Mouse (Mus musculus): ENCODE data around the gene Snrpa. TPM values are rescaled to one million over a fixed set of nuclear protein-coding genes. Genes with fewer than 3 reads are reported as not detected.

Snrpa gene
- polyA plus RNA-seq, 1 experiment from 2014 or later: 160 TPM

- under 1% methylated on average over 10 of the region's 10 CpGs for WGBS
- Histone ChIP-seq H3K4me1 (replicated peaks; ENCODE audit: insufficient read depth, low read length) (peaks cover 26% of the 10 kb centered on the region), H3K27ac (peak overlapping the region; percentile 88; the same call in 1 of the 2 replicates), H3K9ac (ENCODE audit: low read depth, low read length) (peak overlapping the region; percentile 81), H3K9me3 (replicated peaks; ENCODE audit: low read length) (no peaks in the 10 kb centered on the region), H3K4me3 (replicated peaks; ENCODE audit: low read depth, low read length) (peak overlapping the region; percentile 64), H3K27me3 (ENCODE audit: insufficient read depth, low read length) (no peaks in the 10 kb centered on the region), H3K36me3 (ENCODE audit: insufficient read depth, low read length) (no peaks in the 10 kb centered on the region), H3K4me2 (ENCODE audit: low read length) (peak overlapping the region; percentile 69)
- DNase-seq (ENCODE audit: low spot score) (no peak), ATAC-seq (replicated peaks; ENCODE audit: low FRiP score, low read depth) (peak; percentile 25)
- TF ChIP-seq CTCF (IDR thresholded peaks at IDR 0.05; ENCODE audit: low read depth): no peak
Observed at GRCm38 (mm10) chr7:27227676-27228075, 31.6 kb upstream of the Snrpa start.

GRCm38 (mm10) chr7:27227276-27227675 is 31.2 kb upstream of the Snrpa start:
- WGBS: 27% methylated on average over 9 of the region's 9 CpGs
- TF ChIP-seq CTCF (IDR thresholded peaks at IDR 0.05; ENCODE audit: low read depth): no peak
- no peaks in the 10 kb centered on the region for H3K36me3 ChIP-seq (ENCODE audit: insufficient read depth, low read length)
- peak overlapping the region; percentile 69 for H3K4me2 ChIP-seq (ENCODE audit: low read length)
- H3K27ac ChIP-seq: no peak overlapping the region
- no peaks in the 10 kb centered on the region for H3K27me3 ChIP-seq (ENCODE audit: insufficient read depth, low read length)
- peak overlapping the region; percentile 64 for H3K4me3 ChIP-seq (replicated peaks; ENCODE audit: low read depth, low read length)
- H3K9me3 ChIP-seq (replicated peaks; ENCODE audit: low read length): no peaks in the 10 kb centered on the region
- ATAC-seq (replicated peaks; ENCODE audit: low FRiP score, low read depth): no peak
- DNase-seq (ENCODE audit: low spot score): no peak
- H3K4me1 ChIP-seq (replicated peaks; ENCODE audit: insufficient read depth, low read length): peaks cover 26% of the 10 kb centered on the region
- peak overlapping the region; percentile 81; the same call in 1 of the 2 replicates for H3K9ac ChIP-seq (ENCODE audit: low read depth, low read length)

GRCm38 (mm10) chr7:27224877-27225575 is 29.0 kb upstream of the Snrpa start:
- Histone ChIP-seq H3K27me3 (ENCODE audit: insufficient read depth, low read length) (no peaks in the 10 kb centered on the region), H3K27ac (no peak overlapping the region), H3K36me3 (ENCODE audit: insufficient read depth, low read length) (no peaks in the 10 kb centered on the region), H3K9ac (ENCODE audit: low read depth, low read length) (no peak overlapping the region), H3K9me3 (replicated peaks; ENCODE audit: low read length) (no peaks in the 10 kb centered on the region), H3K4me1 (replicated peaks; ENCODE audit: insufficient read depth, low read length) (peaks cover 26% of the 10 kb centered on the region), H3K4me2 (ENCODE audit: low read length) (peak overlapping the region; percentile 23; the same call in 1 of the 2 replicates), H3K4me3 (replicated peaks; ENCODE audit: low read depth, low read length) (no peak overlapping the region)
- WGBS: 50% methylated on average over 11 of the region's 11 CpGs
- no peak for DNase-seq (ENCODE audit: low spot score)
- no peak for TF ChIP-seq CTCF (IDR thresholded peaks at IDR 0.05; ENCODE audit: low read depth)
- no peak for ATAC-seq (replicated peaks; ENCODE audit: low FRiP score, low read depth)

GRCm38 (mm10) chr7:27222538-27222937 is 26.5 kb upstream of the Snrpa start:
- no peak overlapping the region for H3K4me3 ChIP-seq (replicated peaks; ENCODE audit: low read depth, low read length)
- no peak for TF ChIP-seq CTCF (IDR thresholded peaks at IDR 0.05; ENCODE audit: low read depth)
- no peak overlapping the region for H3K4me2 ChIP-seq (ENCODE audit: low read length)
- H3K36me3 ChIP-seq (ENCODE audit: insufficient read depth, low read length): no peaks in the 10 kb centered on the region
- H3K4me1 ChIP-seq (replicated peaks; ENCODE audit: insufficient read depth, low read length): peaks cover 21% of the 10 kb centered on the region
- H3K9me3 ChIP-seq (replicated peaks; ENCODE audit: low read length): no peaks in the 10 kb centered on the region
- H3K27me3 ChIP-seq (ENCODE audit: insufficient read depth, low read length): no peaks in the 10 kb centered on the region
- ATAC-seq (replicated peaks; ENCODE audit: low FRiP score, low read depth) (no peak), DNase-seq (ENCODE audit: low spot score) (no peak)
- 54% methylated on average over 1 of the region's 1 CpGs for WGBS
- no peak overlapping the region for H3K9ac ChIP-seq (ENCODE audit: low read depth, low read length)
- H3K27ac ChIP-seq: no peak overlapping the region

- peaks cover 15% of the 10 kb centered on the region for H3K4me1 ChIP-seq (replicated peaks; ENCODE audit: insufficient read depth, low read length)
- WGBS: 54% methylated on average over 6 of the region's 6 CpGs
- H3K9ac ChIP-seq (ENCODE audit: low read depth, low read length): no peak overlapping the region
- DNase-seq (ENCODE audit: low spot score) (no peak), ATAC-seq (replicated peaks; ENCODE audit: low FRiP score, low read depth) (no peak)
- H3K9me3 ChIP-seq (replicated peaks; ENCODE audit: low read length): no peaks in the 10 kb centered on the region
- no peak overlapping the region for H3K4me2 ChIP-seq (ENCODE audit: low read length)
- H3K27ac ChIP-seq: no peak overlapping the region
- H3K4me3 ChIP-seq (replicated peaks; ENCODE audit: low read depth, low read length): no peak overlapping the region
- H3K36me3 ChIP-seq (ENCODE audit: insufficient read depth, low read length): peaks cover 4% of the 10 kb centered on the region; the same call in 1 of the 2 replicates
- no peak for TF ChIP-seq CTCF (IDR thresholded peaks at IDR 0.05; ENCODE audit: low read depth)
- H3K27me3 ChIP-seq (ENCODE audit: insufficient read depth, low read length): no peaks in the 10 kb centered on the region
Observed at GRCm38 (mm10) chr7:27221939-27222338, 25.9 kb upstream of the Snrpa start.

GRCm38 (mm10) chr7:27219937-27220336 is 23.9 kb upstream of the Snrpa start:
- TF ChIP-seq CTCF (IDR thresholded peaks at IDR 0.05; ENCODE audit: low read depth): no peak
- DNase-seq (ENCODE audit: low spot score) (no peak), ATAC-seq (replicated peaks; ENCODE audit: low FRiP score, low read depth) (no peak)
- no peak overlapping the region for H3K4me3 ChIP-seq (replicated peaks; ENCODE audit: low read depth, low read length)
- H3K36me3 ChIP-seq (ENCODE audit: insufficient read depth, low read length): peaks cover 14% of the 10 kb centered on the region; the same call in 1 of the 2 replicates
- no peak overlapping the region for H3K9ac ChIP-seq (ENCODE audit: low read depth, low read length)
- 62% methylated on average over 11 of the region's 11 CpGs for WGBS
- H3K27me3 ChIP-seq (ENCODE audit: insufficient read depth, low read length): no peaks in the 10 kb centered on the region
- no peak overlapping the region for H3K4me2 ChIP-seq (ENCODE audit: low read length)
- H3K27ac ChIP-seq: no peak overlapping the region
- no peaks in the 10 kb centered on the region for H3K9me3 ChIP-seq (replicated peaks; ENCODE audit: low read length)
- peaks cover 4% of the 10 kb centered on the region; the same call in 1 of the 2 replicates for H3K4me1 ChIP-seq (replicated peaks; ENCODE audit: insufficient read depth, low read length)

Measured in kidney, postnatal 0 days (tissue).